Mouse (Mus musculus) left cerebral cortex, postnatal 4 days (tissue): ENCODE measurements around the gene Sorbs2. TPM values are rescaled to one million over a fixed set of nuclear protein-coding genes. Genes with fewer than 3 reads are reported as not detected.

Experiments
- DNase-seq: peaks from one replicate; pipeline ENCODE4 v3.0.0-alpha.2; 2022
- intact Hi-C: fragments of 180-260 bp; cut with DNase I; formaldehyde crosslinking; loops from one replicate; pipeline ENCODE4 v1.15.1; 2025
- total RNA-seq, 2 experiments: library from RNA; stranded (reverse); gene quantifications; 2 replicates each; pipeline ENCODE4 v1.2.3; 2021

The Sorbs2 gene
- total RNA-seq, 2 experiments from 2014 or later: 125 to 130 TPM

GRCm38 (mm10) chr8:45675821-45676279, 168.3 kb downstream of the Sorbs2 start:
- peak; percentile 44 for DNase-seq
- intact Hi-C loops: no loop called here

GRCm38 (mm10) chr8:45677114-45677853, 169.7 kb downstream of the Sorbs2 start:
- no peak for DNase-seq
- intact Hi-C loops: no loop called here

- intact Hi-C loops: no loop called here
These were observed 170.3 kb downstream of the Sorbs2 start for GRCm38 (mm10) chr8:45677854-45678241.

GRCm38 (mm10) chr8:45681171-45681570, 173.6 kb downstream of the Sorbs2 start:
- intact Hi-C loops: no loop called here

More at GRCm38 (mm10) chr8:45677854-45678241, 170.3 kb downstream of the Sorbs2 start:
- no peak for DNase-seq

GRCm38 (mm10) chr8:45682845-45683383, 175.3 kb downstream of the Sorbs2 start:
- DNase-seq: no peak
- intact Hi-C loops: no loop called here

More at GRCm38 (mm10) chr8:45681171-45681570, 173.6 kb downstream of the Sorbs2 start:
- DNase-seq: no peak

GRCm38 (mm10) chr8:45687942-45688695, 180.5 kb downstream of the Sorbs2 start:
- intact Hi-C loops: no loop called here
- DNase-seq: no peak

- intact Hi-C loops: no loop called here
- no peak for DNase-seq
These were observed 182.1 kb downstream of the Sorbs2 start for GRCm38 (mm10) chr8:45689611-45690207.

- intact Hi-C loops: no loop called here
- no peak for DNase-seq
These were observed 192.5 kb downstream of the Sorbs2 start for GRCm38 (mm10) chr8:45700100-45700499.

- DNase-seq: no peak
- intact Hi-C loops: no loop called here
These were observed 196.1 kb downstream of the Sorbs2 start for GRCm38 (mm10) chr8:45703700-45704101.

- no peak for DNase-seq
- intact Hi-C loops: no loop called here
These were observed 201.5 kb downstream of the Sorbs2 start for GRCm38 (mm10) chr8:45709098-45709497.

- DNase-seq: no peak
- intact Hi-C loops: no loop called here
These were observed 202.1 kb downstream of the Sorbs2 start for GRCm38 (mm10) chr8:45709734-45710133.

GRCm38 (mm10) chr8:45712610-45713009, 205.0 kb downstream of the Sorbs2 start:
- intact Hi-C loops: no loop called here
- DNase-seq: no peak

- no peak for DNase-seq
- intact Hi-C loops: no loop called here
These were observed 207.2 kb downstream of the Sorbs2 start for GRCm38 (mm10) chr8:45714806-45715205.

- intact Hi-C loops: no loop called here
- peak; percentile 18 for DNase-seq
These were observed 207.9 kb downstream of the Sorbs2 start for GRCm38 (mm10) chr8:45715330-45716027.

GRCm38 (mm10) chr8:45719776-45720175, 212.2 kb downstream of the Sorbs2 start:
- intact Hi-C loops: no loop called here
- DNase-seq: no peak

GRCm38 (mm10) chr8:45724204-45724603, 216.6 kb downstream of the Sorbs2 start:
- no peak for DNase-seq
- intact Hi-C loops: no loop called here

GRCm38 (mm10) chr8:45725321-45725720, 217.7 kb downstream of the Sorbs2 start:
- intact Hi-C loops: no loop called here
- DNase-seq: no peak

- no peak for DNase-seq
- intact Hi-C loops: no loop called here
These were observed 222.3 kb downstream of the Sorbs2 start for GRCm38 (mm10) chr8:45729850-45730382.

- intact Hi-C loops: no loop called here
These were observed 223.2 kb downstream of the Sorbs2 start for GRCm38 (mm10) chr8:45730795-45731194.

GRCm38 (mm10) chr8:45734071-45734470, 226.5 kb downstream of the Sorbs2 start:
- intact Hi-C loops: no loop called here
- DNase-seq: no peak

More at GRCm38 (mm10) chr8:45730795-45731194, 223.2 kb downstream of the Sorbs2 start:
- DNase-seq: no peak
